Mouse (Mus musculus): Measurements from ENCODE around the gene Cavin2.

Gene Cavin2

GRCm38 (mm10) chr1:51288755-51289619 is at the start of gene Cavin2:
Gene Cavin2, plus strand, starts transcription at chr1:51289126.
- in situ Hi-C loops (cut with MseI, MboI), result no loop called here

GRCm38 (mm10) chr1:51241311-51241986 is 47.5 kb upstream of the Cavin2 start:
- in situ Hi-C loops (cut with MseI, MboI), result no loop called here

GRCm38 (mm10) chr1:51243294-51243693 is 45.6 kb upstream of the Cavin2 start:
- in situ Hi-C loops (cut with MseI, MboI), result no loop called here

- in situ Hi-C loops (cut with MseI, MboI), result no loop called here
These were observed 45.1 kb upstream of the Cavin2 start for GRCm38 (mm10) chr1:51243869-51244268.

GRCm38 (mm10) chr1:51245381-51245780 is 43.5 kb upstream of the Cavin2 start:
- in situ Hi-C loops (cut with MseI, MboI), result no loop called here

- in situ Hi-C loops (cut with MseI, MboI), result no loop called here
These were observed 38.6 kb upstream of the Cavin2 start for GRCm38 (mm10) chr1:51250302-51250701.

- in situ Hi-C loops (cut with MseI, MboI), result no loop called here
These were observed 23.7 kb upstream of the Cavin2 start for GRCm38 (mm10) chr1:51265118-51265800.

GRCm38 (mm10) chr1:51265926-51266325 is 23.0 kb upstream of the Cavin2 start:
- in situ Hi-C loops (cut with MseI, MboI), result no loop called here

- in situ Hi-C loops (cut with MseI, MboI), result no loop called here
These were observed 21.8 kb upstream of the Cavin2 start for GRCm38 (mm10) chr1:51267125-51267524.

- in situ Hi-C loops (cut with MseI, MboI), result no loop called here
These were observed 20.7 kb upstream of the Cavin2 start for GRCm38 (mm10) chr1:51268225-51268624.

- in situ Hi-C loops (cut with MseI, MboI), result no loop called here
These were observed 18.6 kb upstream of the Cavin2 start for GRCm38 (mm10) chr1:51270196-51270935.

- in situ Hi-C loops (cut with MseI, MboI), result no loop called here
These were observed 17.1 kb upstream of the Cavin2 start for GRCm38 (mm10) chr1:51271845-51272244.

- in situ Hi-C loops (cut with MseI, MboI), result no loop called here
These were observed 16.2 kb upstream of the Cavin2 start for GRCm38 (mm10) chr1:51272583-51273201.

GRCm38 (mm10) chr1:51277879-51278567 is 10.9 kb upstream of the Cavin2 start:
- in situ Hi-C loops (cut with MseI, MboI), result no loop called here

- in situ Hi-C loops (cut with MseI, MboI), result no loop called here
These were observed 725 bp upstream of the Cavin2 start for GRCm38 (mm10) chr1:51288201-51288600.

- in situ Hi-C loops (cut with MseI, MboI), result no loop called here
These were observed 907 bp downstream of the Cavin2 start for GRCm38 (mm10) chr1:51289620-51290445.

- in situ Hi-C loops (cut with MseI, MboI), result no loop called here
These were observed 1.7 kb downstream of the Cavin2 start for GRCm38 (mm10) chr1:51290634-51291033.

- in situ Hi-C loops (cut with MseI, MboI), result no loop called here
These were observed 3.4 kb downstream of the Cavin2 start for GRCm38 (mm10) chr1:51292348-51292747.

GRCm38 (mm10) chr1:51300295-51300930 is 11.5 kb downstream of the Cavin2 start:
- in situ Hi-C loops (cut with MseI, MboI), result no loop called here

Data from mouse trophoblast stem cell (cell line).